Mouse (Mus musculus): ENCODE data around the gene Fbxo40. TPM values are rescaled to one million over a fixed set of nuclear protein-coding genes. Genes with fewer than 3 reads are reported as not detected.

Gene Fbxo40
- polyA plus RNA-seq, 1 experiment from 2014 or later = not detected

GRCm38 (mm10) chr16:36988066-36988465 lies 2.2 kb downstream of the Fbxo40 start:
- H3K36me3 ChIP-seq = no peaks in the 10 kb centered on the region
- no peak overlapping the region for H3K4me2 ChIP-seq (replicated peaks)
- no peak for ATAC-seq
- H3K4me3 ChIP-seq (replicated peaks) = no peak overlapping the region
- H3K9ac ChIP-seq = no peak overlapping the region
- no peak overlapping the region for H3K27ac ChIP-seq
- no peaks in the 10 kb centered on the region for H3K4me1 ChIP-seq (replicated peaks)
- H3K27me3 ChIP-seq (replicated peaks) = no peaks in the 10 kb centered on the region
- H3K9me3 ChIP-seq = no peaks in the 10 kb centered on the region

- Histone ChIP-seq H3K27ac (no peak overlapping the region), H3K4me1 (replicated peaks) (no peaks in the 10 kb centered on the region), H3K36me3 (no peaks in the 10 kb centered on the region), H3K9me3 (no peaks in the 10 kb centered on the region), H3K9ac (no peak overlapping the region), H3K4me3 (replicated peaks) (no peak overlapping the region), H3K4me2 (replicated peaks) (no peak overlapping the region), H3K27me3 (replicated peaks) (no peaks in the 10 kb centered on the region)
- ATAC-seq = no peak
- 69% methylated on average over 2 of the region's 2 CpGs for WGBS
Measured at GRCm38 (mm10) chr16:36987399-36987798, 2.9 kb downstream of the Fbxo40 start.

GRCm38 (mm10) chr16:36985636-36986042 lies 4.6 kb downstream of the Fbxo40 start:
- Histone ChIP-seq H3K9ac (no peak overlapping the region), H3K36me3 (no peaks in the 10 kb centered on the region), H3K27me3 (replicated peaks) (no peaks in the 10 kb centered on the region), H3K4me3 (replicated peaks) (no peak overlapping the region), H3K4me2 (replicated peaks) (no peak overlapping the region), H3K9me3 (no peaks in the 10 kb centered on the region), H3K27ac (no peak overlapping the region), H3K4me1 (replicated peaks) (no peaks in the 10 kb centered on the region)
- 67% methylated on average over 5 of the region's 5 CpGs for WGBS
- ATAC-seq = no peak

- Histone ChIP-seq H3K4me3 (replicated peaks) (no peak overlapping the region), H3K27me3 (replicated peaks) (no peaks in the 10 kb centered on the region), H3K4me2 (replicated peaks) (no peak overlapping the region), H3K36me3 (no peaks in the 10 kb centered on the region), H3K9me3 (no peaks in the 10 kb centered on the region), H3K27ac (no peak overlapping the region), H3K9ac (no peak overlapping the region), H3K4me1 (replicated peaks) (no peaks in the 10 kb centered on the region)
- WGBS = 67% methylated on average over 1 of the region's 1 CpGs
- no peak for ATAC-seq
Measured at GRCm38 (mm10) chr16:36983796-36984195, 6.5 kb downstream of the Fbxo40 start.

- H3K36me3 ChIP-seq = no peaks in the 10 kb centered on the region
- ATAC-seq = no peak
- WGBS = 87% methylated on average over 2 of the region's 2 CpGs
- H3K27me3 ChIP-seq (replicated peaks) = no peaks in the 10 kb centered on the region
- H3K27ac ChIP-seq = no peak overlapping the region
- H3K9ac ChIP-seq = no peak overlapping the region
- no peak overlapping the region for H3K4me2 ChIP-seq (replicated peaks)
- H3K9me3 ChIP-seq = no peaks in the 10 kb centered on the region
- H3K4me3 ChIP-seq (replicated peaks) = no peak overlapping the region
- H3K4me1 ChIP-seq (replicated peaks) = no peaks in the 10 kb centered on the region
Measured at GRCm38 (mm10) chr16:36979127-36979526, 11.1 kb downstream of the Fbxo40 start.

- Histone ChIP-seq H3K36me3 (no peaks in the 10 kb centered on the region), H3K27me3 (replicated peaks) (no peaks in the 10 kb centered on the region), H3K4me2 (replicated peaks) (no peak overlapping the region), H3K27ac (no peak overlapping the region), H3K4me1 (replicated peaks) (no peaks in the 10 kb centered on the region), H3K4me3 (replicated peaks) (no peak overlapping the region), H3K9ac (no peak overlapping the region), H3K9me3 (no peaks in the 10 kb centered on the region)
- 78% methylated on average over 4 of the region's 4 CpGs for WGBS
- no peak for ATAC-seq
Measured at GRCm38 (mm10) chr16:36963415-36963814, 26.9 kb downstream of the Fbxo40 start.

- no peaks in the 10 kb centered on the region for H3K27me3 ChIP-seq (replicated peaks)
- no peak overlapping the region for H3K9ac ChIP-seq
- no peak overlapping the region for H3K4me2 ChIP-seq (replicated peaks)
- ATAC-seq = no peak
- 75% methylated on average over 11 of the region's 11 CpGs for WGBS
- no peaks in the 10 kb centered on the region for H3K36me3 ChIP-seq
- no peaks in the 10 kb centered on the region for H3K4me1 ChIP-seq (replicated peaks)
- H3K9me3 ChIP-seq = no peaks in the 10 kb centered on the region
- H3K27ac ChIP-seq = no peak overlapping the region
- H3K4me3 ChIP-seq (replicated peaks) = no peak overlapping the region
Measured at GRCm38 (mm10) chr16:36955106-36955505, 35.2 kb downstream of the Fbxo40 start.

GRCm38 (mm10) chr16:36951029-36951428 lies 39.2 kb downstream of the Fbxo40 start:
- Histone ChIP-seq H3K9me3 (no peaks in the 10 kb centered on the region), H3K27ac (no peak overlapping the region), H3K27me3 (replicated peaks) (no peaks in the 10 kb centered on the region), H3K4me3 (replicated peaks) (no peak overlapping the region), H3K36me3 (no peaks in the 10 kb centered on the region), H3K4me1 (replicated peaks) (no peaks in the 10 kb centered on the region), H3K9ac (no peak overlapping the region), H3K4me2 (replicated peaks) (no peak overlapping the region)
- no peak for ATAC-seq
- WGBS = 61% methylated on average over 4 of the region's 4 CpGs

- no peak for ATAC-seq
- Histone ChIP-seq H3K4me1 (replicated peaks) (no peaks in the 10 kb centered on the region), H3K4me3 (replicated peaks) (no peak overlapping the region), H3K9me3 (no peaks in the 10 kb centered on the region), H3K36me3 (no peaks in the 10 kb centered on the region), H3K9ac (no peak overlapping the region), H3K4me2 (replicated peaks) (no peak overlapping the region), H3K27ac (no peak overlapping the region), H3K27me3 (replicated peaks) (no peaks in the 10 kb centered on the region)
- WGBS = 55% methylated on average over 8 of the region's 8 CpGs
Measured at GRCm38 (mm10) chr16:36949614-36950336, 40.5 kb downstream of the Fbxo40 start.

GRCm38 (mm10) chr16:36947646-36948197 lies 42.5 kb downstream of the Fbxo40 start:
- H3K27me3 ChIP-seq (replicated peaks) = no peaks in the 10 kb centered on the region
- WGBS = 73% methylated on average over 4 of the region's 4 CpGs

GRCm38 (mm10) chr16:36946459-36947159 lies 43.7 kb downstream of the Fbxo40 start:
- ATAC-seq = no peak
- Histone ChIP-seq H3K4me2 (replicated peaks) (no peak overlapping the region), H3K27me3 (replicated peaks) (no peaks in the 10 kb centered on the region), H3K4me1 (replicated peaks) (no peaks in the 10 kb centered on the region), H3K9me3 (no peaks in the 10 kb centered on the region), H3K9ac (no peak overlapping the region), H3K36me3 (no peaks in the 10 kb centered on the region), H3K27ac (no peak overlapping the region), H3K4me3 (replicated peaks) (no peak overlapping the region)
- 79% methylated on average over 8 of the region's 8 CpGs for WGBS

More at GRCm38 (mm10) chr16:36947646-36948197, 42.5 kb downstream of the Fbxo40 start:
- H3K9me3 ChIP-seq = no peaks in the 10 kb centered on the region
- no peak overlapping the region for H3K9ac ChIP-seq
- no peak overlapping the region for H3K4me3 ChIP-seq (replicated peaks)
- ATAC-seq = no peak
- no peaks in the 10 kb centered on the region for H3K36me3 ChIP-seq
- H3K4me2 ChIP-seq (replicated peaks) = no peak overlapping the region
- H3K27ac ChIP-seq = no peak overlapping the region
- H3K4me1 ChIP-seq (replicated peaks) = no peaks in the 10 kb centered on the region

GRCm38 (mm10) chr16:36944895-36945424 lies 45.3 kb downstream of the Fbxo40 start:
- ATAC-seq = no peak
- H3K4me3 ChIP-seq (replicated peaks) = no peak overlapping the region
- no peaks in the 10 kb centered on the region for H3K36me3 ChIP-seq
- H3K9ac ChIP-seq = no peak overlapping the region
- H3K4me1 ChIP-seq (replicated peaks) = no peaks in the 10 kb centered on the region
- no peak overlapping the region for H3K27ac ChIP-seq
- no peak overlapping the region for H3K4me2 ChIP-seq (replicated peaks)
- WGBS = 55% methylated on average over 12 of the region's 12 CpGs
- no peaks in the 10 kb centered on the region for H3K9me3 ChIP-seq
- no peaks in the 10 kb centered on the region for H3K27me3 ChIP-seq (replicated peaks)

All from intestine, embryonic 15.5 days (tissue).